Mouse (Mus musculus) ES-E14 (cell line): Measurements from ENCODE around the gene Ripor2.

ENCODE experiments used
- CHD2 ChIP-seq: IDR thresholded peaks from 2 replicates; pipeline ENCODE4 v1.6.1; 2014; ENCODE audit warnings: mild to moderate bottlenecking, low read depth, low read length, inconsistent platforms
- HCFC1 ChIP-seq: IDR thresholded peaks from 2 replicates; pipeline ENCODE4 v1.6.1; 2012; ENCODE audit warnings: low read length, inconsistent platforms, borderline replicate concordance; ENCODE audit not compliant: insufficient read depth
- MAFK ChIP-seq: IDR thresholded peaks from 2 replicates; pipeline ENCODE4 v1.6.1; 2014; ENCODE audit warnings: mild to moderate bottlenecking, low read depth, low read length, inconsistent platforms; ENCODE audit not compliant: insufficient read depth
- ZC3H11A ChIP-seq: IDR thresholded peaks from 2 replicates; pipeline ENCODE4 v1.6.1; 2012; ENCODE audit warnings: low read depth, mild to moderate bottlenecking, inconsistent platforms, low read length, borderline replicate concordance
- ZNF384 ChIP-seq: IDR thresholded peaks from 2 replicates; pipeline ENCODE4 v1.6.1; 2012; ENCODE audit warnings: low read depth, low read length, inconsistent platforms

DNA sequence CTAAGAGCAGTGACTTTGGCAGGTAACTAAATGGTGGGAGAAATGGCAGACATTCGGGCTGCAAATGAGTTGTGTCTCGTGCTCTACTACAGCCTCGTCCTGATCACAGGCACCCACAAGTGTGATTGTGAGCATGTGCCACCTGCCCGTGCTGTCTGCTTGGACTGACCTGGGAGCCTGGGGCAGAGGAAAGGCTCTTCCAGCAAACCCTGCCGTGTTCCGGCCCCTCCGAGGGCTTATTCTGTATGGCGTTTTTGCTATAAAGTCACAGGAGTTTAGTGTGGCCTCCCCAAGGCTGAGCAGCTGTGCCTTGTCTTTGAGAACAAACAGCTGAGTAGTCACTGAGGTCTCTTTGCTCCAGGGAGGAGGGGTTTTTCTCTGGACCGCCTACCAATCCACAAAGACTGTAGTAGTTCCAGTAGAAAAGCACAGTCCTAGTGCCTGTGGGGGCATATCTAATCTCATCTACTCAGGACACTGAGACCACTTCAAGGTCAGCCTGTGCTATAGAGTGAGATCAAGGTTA lies 132.4 kb downstream of the Ripor2 start:
- TF ChIP-seq MAFK (no peak), ZC3H11A (no peak), ZNF384 (no peak), HCFC1 (no peak), CHD2 (no peak)
